Mouse (Mus musculus) embryo, embryonic 10 days (tissue): ENCODE results near the gene Klhl1.
A peak's percentile ranks its signal among the peaks of the same experiment; 100 is the strongest.
"Not testable (repeated sequence)": the region's sequence is repeated elsewhere in the genome, so short reads cannot be mapped to it uniquely, and the experiment has no call there.

ENCODE experiments used
- DNase-seq: peaks from one replicate; pipeline ENCODE4 v3.0.0-alpha.2; 2015; ENCODE audit warnings: low spot score

The Klhl1 gene

DNA sequence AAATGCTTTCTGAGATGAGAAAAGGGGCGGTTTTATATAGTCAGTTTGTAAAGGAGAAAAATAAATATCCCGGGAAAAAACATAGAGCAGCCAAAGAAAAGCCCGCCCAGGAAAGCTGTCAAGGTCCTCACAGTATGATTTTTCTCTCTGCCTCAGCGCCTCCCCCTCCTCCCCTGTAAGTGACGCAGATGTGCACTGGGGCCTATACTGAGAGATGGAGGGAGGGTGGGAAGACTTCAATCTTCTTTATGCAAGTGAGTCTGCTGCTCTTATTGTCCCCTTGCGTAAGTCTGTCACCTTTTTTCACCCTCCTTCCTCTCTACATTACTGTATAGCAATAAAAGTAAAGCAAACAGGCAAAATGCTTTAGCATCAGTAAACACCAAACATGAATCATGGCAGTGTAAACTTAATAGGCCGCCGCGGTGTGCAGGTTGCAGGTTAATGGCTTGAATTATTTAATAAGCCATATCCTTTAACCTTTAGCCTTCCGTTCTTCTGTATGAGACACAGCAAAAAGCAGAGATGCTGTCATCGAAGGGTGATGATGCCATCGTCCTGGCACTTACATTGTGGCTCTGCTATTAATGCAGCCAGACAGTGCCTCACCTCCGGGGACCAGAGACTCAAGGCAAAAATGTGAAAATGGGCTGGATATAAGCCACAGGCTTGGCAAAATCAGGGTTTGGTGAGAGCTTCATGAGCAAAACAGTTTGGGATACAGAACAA lies at the start of gene Klhl1:
TSS of gene Klhl1 (minus strand) at position 149 of the 729 bp plus-strand sequence.
- DNase-seq = peak; percentile 24

DNA sequence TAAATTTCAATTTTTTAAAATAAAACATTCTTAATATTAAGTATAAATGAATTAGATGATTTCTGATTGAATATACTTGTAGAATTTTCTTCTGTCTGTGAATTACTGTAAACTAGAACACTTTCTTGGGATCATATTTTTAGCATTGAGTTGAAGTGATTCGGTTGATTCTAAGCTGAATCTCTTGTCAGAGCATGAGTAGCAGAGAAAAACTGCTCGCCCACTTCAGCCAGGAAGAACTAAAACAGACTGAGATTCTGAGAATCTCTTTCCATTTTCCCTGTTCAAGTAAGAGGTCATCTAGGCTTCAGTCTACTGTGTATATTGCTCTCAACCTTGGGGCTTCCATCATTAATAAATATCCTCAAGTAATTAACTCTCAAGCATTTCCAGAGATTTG lies 34.8 kb upstream of the Klhl1 start:
- no peak for DNase-seq

- peak; percentile 72 for DNase-seq
These were observed 550 bp downstream of the Klhl1 start for GRCm38 (mm10) chr14:96518151-96518953.

DNA sequence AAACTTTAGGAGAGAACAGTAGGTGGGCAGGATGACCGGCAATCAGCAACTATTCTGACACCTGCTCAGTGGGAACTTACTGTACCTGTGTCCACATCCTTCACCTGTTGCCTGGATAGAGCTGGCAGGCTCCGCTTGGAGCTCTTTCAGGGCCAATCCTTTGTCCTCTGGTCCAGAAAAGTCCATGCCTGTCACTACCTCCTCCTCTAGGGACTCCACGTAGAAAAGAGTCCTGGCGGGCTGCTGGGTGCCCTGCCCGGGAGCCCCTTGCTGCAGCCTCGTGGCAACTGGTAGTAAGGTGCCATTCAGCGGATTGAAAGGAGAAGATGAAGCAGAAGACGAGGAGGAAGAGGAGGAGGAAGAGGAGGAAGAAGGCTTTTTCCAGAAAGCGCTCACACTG lies 1.2 kb downstream of the Klhl1 start:
- peak; percentile 5 for DNase-seq

- DNase-seq = no peak
These were observed 19.0 kb downstream of the Klhl1 start for GRCm38 (mm10) chr14:96499936-96500335.

- no peak for DNase-seq
These were observed 47.1 kb downstream of the Klhl1 start for GRCm38 (mm10) chr14:96471812-96472211.

- no peak for DNase-seq
These were observed 47.6 kb downstream of the Klhl1 start for GRCm38 (mm10) chr14:96471336-96471735.

- DNase-seq = no peak
These were observed 57.1 kb downstream of the Klhl1 start for GRCm38 (mm10) chr14:96461756-96462155.

- no peak for DNase-seq
These were observed 126.7 kb downstream of the Klhl1 start for GRCm38 (mm10) chr14:96392032-96392737.

DNA sequence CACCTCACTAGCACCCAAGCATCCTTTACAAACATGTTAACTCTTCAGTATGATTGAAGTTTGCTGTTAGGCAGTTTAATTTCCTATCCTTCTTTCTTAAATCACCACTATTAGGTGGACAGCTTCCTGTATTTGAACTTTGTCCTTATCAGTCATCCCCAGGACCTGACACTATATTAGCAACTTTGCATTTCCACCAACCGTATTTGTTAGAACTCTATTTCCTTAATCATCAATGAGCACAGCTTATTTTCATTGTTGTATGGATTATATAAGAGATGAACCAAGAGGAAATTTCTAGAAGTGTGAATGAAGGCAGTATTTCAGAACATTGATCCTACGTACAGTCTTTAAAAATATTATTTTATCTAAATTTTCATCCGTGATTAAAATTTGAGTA lies 156.2 kb downstream of the Klhl1 start:
- no peak for DNase-seq

DNA sequence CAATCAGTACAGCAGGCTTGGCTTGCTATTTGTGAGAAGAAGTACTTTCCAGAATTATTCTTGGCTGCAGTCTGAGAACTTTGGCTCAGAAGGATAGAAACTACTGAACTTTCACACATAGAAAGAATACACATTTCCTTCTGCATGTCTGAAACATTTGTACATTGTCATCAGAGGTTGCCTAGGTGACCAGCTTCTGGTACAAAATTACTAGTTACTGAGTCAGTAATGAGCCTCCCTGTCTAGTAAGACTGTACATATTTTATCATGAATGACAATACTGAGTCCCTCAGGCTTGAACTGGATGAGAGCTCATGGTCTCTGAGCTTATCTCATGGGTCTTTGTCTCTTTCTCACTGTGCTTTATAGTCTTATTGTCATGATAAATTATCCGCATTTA lies 170.7 kb downstream of the Klhl1 start:
- DNase-seq = no peak

DNA sequence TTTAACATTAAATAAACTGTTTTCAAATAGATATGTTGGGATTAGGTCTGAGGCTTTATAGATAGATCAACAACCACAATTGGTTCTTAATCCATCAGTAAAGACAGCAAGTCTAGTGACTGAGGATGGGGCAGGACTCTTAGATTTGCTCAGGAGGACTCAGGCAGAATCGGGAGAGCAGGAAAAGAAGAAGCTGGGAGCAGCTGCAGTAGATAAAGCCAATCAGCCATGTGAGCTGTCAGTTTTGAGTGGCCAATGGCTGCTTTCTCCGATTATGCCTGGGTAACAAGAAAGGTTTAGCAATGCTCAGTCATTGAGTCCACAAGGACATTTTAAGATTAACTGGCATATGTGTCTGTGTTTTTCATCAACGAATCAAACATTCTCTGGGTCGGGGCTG lies 187.8 kb downstream of the Klhl1 start:
- no peak for DNase-seq

- DNase-seq = peak; percentile 37
These were observed 301.0 kb downstream of the Klhl1 start for GRCm38 (mm10) chr14:96217805-96218441.

DNA sequence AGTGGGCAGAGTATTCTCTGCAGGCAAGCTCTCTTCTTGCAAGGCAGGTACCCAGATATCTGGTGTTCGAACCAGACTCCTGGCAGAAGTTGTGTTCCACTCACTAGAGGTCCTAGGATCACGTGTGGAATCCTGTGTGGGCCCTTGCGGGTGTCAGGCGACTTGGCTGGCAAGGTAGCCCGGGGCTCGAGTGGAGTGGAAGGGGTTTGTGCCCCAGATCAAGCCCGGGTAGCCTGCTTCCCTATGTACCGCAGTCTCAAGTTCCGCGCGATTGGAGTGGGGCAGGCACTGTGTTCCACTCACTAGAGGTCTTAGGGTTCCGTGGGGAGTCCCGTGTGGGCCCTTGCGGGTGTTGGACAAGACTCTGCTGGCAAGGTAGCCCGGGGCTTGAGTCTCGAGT lies 324.1 kb downstream of the Klhl1 start:
- DNase-seq = not testable (repeated sequence)

DNA sequence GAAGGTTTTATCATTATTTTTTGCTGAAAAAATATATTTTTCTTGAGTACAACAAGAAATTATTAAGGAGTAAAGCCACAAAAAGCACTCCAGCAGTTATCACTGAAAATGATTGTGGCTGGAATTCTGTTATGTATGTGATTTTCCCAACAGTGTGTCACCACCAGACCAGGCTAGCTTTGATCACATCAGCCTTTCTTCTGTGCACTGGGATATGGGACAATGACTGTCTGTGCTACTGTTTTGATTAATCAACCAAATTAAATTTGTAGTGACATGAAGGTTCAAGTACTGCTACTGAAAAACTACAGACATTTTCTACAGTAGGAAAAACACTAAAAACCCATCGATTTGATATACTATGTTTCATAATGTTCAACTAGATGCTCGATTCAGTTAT lies 344.4 kb downstream of the Klhl1 start:
- no peak for DNase-seq

- no peak for DNase-seq
These were observed 375.8 kb downstream of the Klhl1 start for GRCm38 (mm10) chr14:96143137-96143536.

DNA sequence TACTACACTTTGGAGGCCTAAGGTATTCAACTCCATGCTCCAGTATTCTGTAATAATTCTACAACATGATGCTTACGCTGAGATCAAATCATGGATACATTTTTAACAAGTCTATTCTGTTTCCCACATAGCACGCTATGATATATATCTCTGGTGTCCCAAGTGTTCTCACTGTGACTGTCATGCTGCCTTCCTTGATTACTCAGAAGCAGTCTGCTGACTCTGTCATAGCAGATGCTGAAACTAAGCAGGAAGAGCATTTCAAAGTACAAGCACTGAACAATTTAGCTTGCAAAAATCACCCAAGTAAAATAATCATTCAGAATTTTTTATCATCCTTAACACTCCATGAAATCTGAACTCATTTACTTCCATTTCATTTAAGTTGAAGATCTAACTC lies 378.7 kb downstream of the Klhl1 start:
- no peak for DNase-seq

DNA sequence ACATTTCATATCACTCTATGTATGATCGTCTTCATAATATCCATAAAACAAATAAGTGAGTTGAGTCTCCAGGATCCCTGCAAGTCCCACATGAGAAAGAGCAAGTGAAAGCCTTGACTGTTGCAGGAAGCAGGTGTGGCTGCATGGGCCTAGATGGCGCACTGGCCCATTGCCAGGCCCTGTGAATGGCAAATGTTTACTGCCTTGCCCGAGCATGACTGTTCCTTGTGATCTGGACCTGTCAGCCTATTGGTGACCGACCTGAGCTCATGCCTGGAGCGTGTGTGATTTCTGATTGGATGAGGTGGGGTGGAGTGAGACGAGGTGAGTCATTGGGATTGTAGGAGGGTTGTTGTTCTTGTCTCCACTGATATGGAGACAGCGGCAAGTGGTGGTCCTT lies 411.5 kb downstream of the Klhl1 start:
- no peak for DNase-seq

DNA sequence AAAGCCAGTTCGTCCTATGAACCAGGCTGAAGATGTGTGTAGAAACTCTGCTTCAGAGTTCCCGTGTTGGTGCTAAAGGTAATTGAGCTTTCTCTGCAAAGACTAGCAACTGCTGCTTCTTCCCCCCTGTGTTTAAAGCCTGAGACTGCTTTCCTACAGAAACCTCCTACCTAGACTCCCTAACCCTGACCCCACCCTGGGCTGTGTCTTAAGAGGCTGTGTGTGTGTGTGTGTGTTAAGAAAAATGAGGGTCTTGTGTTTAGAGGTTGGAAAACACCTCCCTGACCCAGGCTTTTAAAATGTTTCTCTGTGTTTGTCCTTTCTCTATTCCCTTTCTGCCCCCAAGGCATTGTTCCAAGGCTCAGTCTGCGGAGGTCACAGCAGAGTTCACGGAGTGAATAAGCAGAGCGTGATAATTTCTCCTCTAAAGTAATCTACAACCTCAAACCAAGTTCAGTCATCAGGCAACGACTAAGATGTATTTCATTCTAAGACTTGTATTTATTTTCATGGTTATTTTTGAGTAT lies 437.2 kb downstream of the Klhl1 start:
- DNase-seq = peak; percentile 73

DNA sequence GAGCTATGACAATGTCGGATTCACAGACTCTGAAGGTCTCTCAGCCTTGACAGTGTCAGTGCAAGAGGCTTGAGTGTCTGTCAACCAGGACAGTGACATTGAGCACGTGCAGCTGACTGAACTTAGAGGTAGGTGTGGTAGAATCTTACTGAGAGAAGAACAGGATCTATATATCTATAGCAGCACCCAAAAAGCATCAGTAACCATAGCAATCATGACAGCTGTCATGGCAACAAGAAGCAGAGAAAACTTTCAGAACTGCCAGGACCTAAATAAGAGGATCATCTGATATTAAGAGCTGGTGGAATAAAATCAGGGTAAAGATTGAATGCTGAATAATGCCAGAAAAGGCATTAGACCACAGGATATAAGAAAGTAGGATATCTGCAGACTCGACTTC lies 453.0 kb downstream of the Klhl1 start:
- DNase-seq = no peak
